Mouse (Mus musculus) CH12.LX (cell line): Measurements from ENCODE around the gene Chpf2. TPM values are rescaled to one million over a fixed set of nuclear protein-coding genes. Genes with fewer than 3 reads are reported as not detected.

Experiments used
- DNase-seq: peaks from one replicate; pipeline ENCODE4 v3.0.0-alpha.2; 2013; ENCODE audit errors: extremely low read depth
- H3K27ac ChIP-seq: 2 replicates; pipeline ENCODE4 v1.5.1; 2012; ENCODE audit warnings: low read depth, mild to moderate bottlenecking, control low read depth, moderate library complexity; ENCODE audit not compliant: insufficient read depth
- H3K27me3 ChIP-seq: replicated peaks from 2 replicates; pipeline ENCODE3; 2012; ENCODE audit warnings: inconsistent platforms
- H3K36me3 ChIP-seq, 2 experiments: replicated peaks in 1 of 2; 2 replicates each; pipeline versions ENCODE3 to v1.6.1; 2012; ENCODE audit warnings: inconsistent platforms in 1 of 2, low read length in 1 of 2, mild to moderate bottlenecking in 1 of 2, mixed read lengths in 1 of 2, moderate library complexity in 1 of 2; ENCODE audit not compliant: control insufficient read depth in 1 of 2, insufficient read depth in 1 of 2
- H3K4me1 ChIP-seq, 2 experiments: 2 replicates each; pipeline ENCODE4 v1.6.1; 2012; ENCODE audit warnings: inconsistent platforms in 1 of 2, moderate library complexity in 1 of 2; ENCODE audit not compliant: insufficient read depth in 2 of 2, control insufficient read depth in 1 of 2
- H3K4me2 ChIP-seq: 2 replicates; pipeline ENCODE4 v1.6.1; 2012; ENCODE audit warnings: low read depth, mild to moderate bottlenecking, control low read depth; ENCODE audit not compliant: poor library complexity, insufficient read depth, severe bottlenecking
- H3K4me3 ChIP-seq, 3 experiments: fragments of 150-350 bp in 1 of 3; sonication (generic) in 1 of 3; replicated peaks in 1 of 3; 2 replicates each; pipeline versions ENCODE3 to v1.5.1; 2011 to 2012; ENCODE audit warnings: low read depth in 2 of 3, low read length in 2 of 3, mild to moderate bottlenecking in 2 of 3, moderate library complexity in 2 of 3, control low read depth in 1 of 3, improper control_type of control experiment in 1 of 3, inconsistent platforms in 1 of 3, mixed read lengths in 1 of 3; ENCODE audit not compliant: poor library complexity in 1 of 3
- H3K79me2 ChIP-seq: replicated peaks from 2 replicates; pipeline ENCODE4 v1.6.1; 2012; ENCODE audit warnings: mild to moderate bottlenecking, moderate library complexity; ENCODE audit not compliant: control insufficient read depth, poor library complexity, insufficient read depth, severe bottlenecking; ENCODE audit errors: extremely low read depth
- H3K9ac ChIP-seq: 2 replicates; pipeline ENCODE4 v1.6.1; 2012; ENCODE audit warnings: low read depth, mild to moderate bottlenecking, control low read depth, moderate library complexity; ENCODE audit not compliant: insufficient read depth
- H3K9me3 ChIP-seq: replicated peaks from 2 replicates; pipeline ENCODE3; 2012; ENCODE audit warnings: low read length, inconsistent platforms, mixed read lengths
- E2F4 ChIP-seq: IDR thresholded peaks from 2 replicates; pipeline ENCODE4 v1.6.1; 2011; ENCODE audit warnings: low read depth, low read length, improper control_type of control experiment; ENCODE audit not compliant: insufficient replicate concordance
- JUND ChIP-seq: conservative IDR thresholded peaks from 2 replicates; pipeline ENCODE4 v1.6.1; 2011; ENCODE audit warnings: low read depth, low read length, improper control_type of control experiment
- MAZ ChIP-seq: IDR thresholded peaks from 2 replicates; pipeline ENCODE4 v1.6.1; 2012; ENCODE audit warnings: low read depth, mild to moderate bottlenecking, inconsistent platforms, low read length, improper control_type of control experiment, moderate library complexity
- MYC ChIP-seq: IDR thresholded peaks from 2 replicates; pipeline ENCODE4 v1.6.1; 2011; ENCODE audit warnings: low read depth, mild to moderate bottlenecking, improper control_type of control experiment, low read length
- NELFE ChIP-seq: IDR thresholded peaks from 2 replicates; pipeline ENCODE4 v1.6.1; 2011; ENCODE audit warnings: low read depth, low read length, improper control_type of control experiment
- NRF1 ChIP-seq: IDR thresholded peaks from 2 replicates; pipeline ENCODE4 v1.6.1; 2014; ENCODE audit warnings: low read depth, mild to moderate bottlenecking, inconsistent platforms, low read length, improper control_type of control experiment, moderate library complexity
- POLR2AphosphoS2 ChIP-seq: IDR thresholded peaks from 2 replicates; pipeline ENCODE4 v1.6.1; 2011; ENCODE audit warnings: low read depth, low read length, improper control_type of control experiment
- USF1 ChIP-seq: IDR thresholded peaks from 2 replicates; pipeline ENCODE4 v1.6.1; 2014; ENCODE audit warnings: low read depth, mild to moderate bottlenecking, inconsistent platforms, low read length, improper control_type of control experiment
- dilution Hi-C: fragments of 300-500 bp; cut with MboI; formaldehyde crosslinking; loops from 2 replicates; pipeline ENCODE4 v1.14.3; 2020; ENCODE audit warnings: low sequenced_read_pairs; ENCODE audit not compliant: extremely low pct_unique_long_range_greater_than_20kb, extremely low pct_ligation_motif_present
- in situ Hi-C: fragments of 300-500 bp; cut with MboI; formaldehyde crosslinking; loops from 3 replicates; pipeline ENCODE4 v1.14.3; 2019; ENCODE audit warnings: low sequenced_read_pairs, low pct_ligation_motif_present, low pct_unique_long_range_greater_than_20kb, mixed read lengths
- polyA plus RNA-seq: library from polyadenylated mRNA; unstranded; fragments of >175 nt; gene quantifications from 2 replicates; pipeline ENCODE4 v1.2.1, GENCODE M21; 2012; ENCODE audit warnings: low read depth; ENCODE audit not compliant: insufficient read length
- total RNA-seq, 2 experiments: library from RNA; depleted of rRNA; stranded (reverse); fragments of 300-350 nt in 1 of 2; fragments of >200 nt in 1 of 2; gene quantifications; 2 replicates each; pipeline ENCODE4 v1.2.3; 2012 to 2014

Chpf2 gene
- total and polyA plus RNA-seq, 3 experiments: 11.2 to 22.8 (median 20.4) TPM

DNA sequence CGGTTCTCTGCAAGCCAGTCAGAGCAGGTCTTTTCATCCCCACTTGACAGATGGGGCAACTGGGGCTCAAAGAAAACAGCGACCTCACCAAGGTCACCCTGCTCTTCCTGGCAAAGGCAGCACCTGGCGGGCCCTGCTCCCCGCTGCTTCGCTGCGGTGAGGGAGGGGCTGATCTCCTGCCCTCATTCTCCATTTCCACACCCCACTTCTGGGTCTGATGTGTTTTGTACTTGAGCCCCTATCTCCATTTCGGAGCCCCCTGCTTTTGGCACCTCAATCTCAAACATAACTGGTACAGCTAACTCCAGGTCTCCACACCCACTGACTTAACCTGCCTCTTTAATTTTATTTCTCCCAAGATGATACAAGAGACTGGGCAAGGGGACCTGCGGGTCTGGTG lies 12.6 kb downstream of the Chpf2 start:
- Histone ChIP-seq H3K4me1 (peaks cover 7 to 20% of the 10 kb centered on the region in 2 experiments; a peak in 3 of 4 replicates), H3K36me3 (peaks cover 10 to 24% of the 10 kb centered on the region in 2 experiments), H3K4me3 (no peak overlapping the region), H3K4me2 (no peak overlapping the region), H3K9ac (no peak overlapping the region), H3K79me2 (no peaks in the 10 kb centered on the region), H3K9me3 (peaks cover 3% of the 10 kb centered on the region), H3K27ac (no peak overlapping the region), H3K27me3 (peaks cover 57% of the 10 kb centered on the region)
- dilution Hi-C loops (no loop called here), in situ Hi-C loops (no loop called here)
- DNase-seq: no peak
- TF ChIP-seq MYC (no peak), JUND (no peak), E2F4 (no peak)

DNA sequence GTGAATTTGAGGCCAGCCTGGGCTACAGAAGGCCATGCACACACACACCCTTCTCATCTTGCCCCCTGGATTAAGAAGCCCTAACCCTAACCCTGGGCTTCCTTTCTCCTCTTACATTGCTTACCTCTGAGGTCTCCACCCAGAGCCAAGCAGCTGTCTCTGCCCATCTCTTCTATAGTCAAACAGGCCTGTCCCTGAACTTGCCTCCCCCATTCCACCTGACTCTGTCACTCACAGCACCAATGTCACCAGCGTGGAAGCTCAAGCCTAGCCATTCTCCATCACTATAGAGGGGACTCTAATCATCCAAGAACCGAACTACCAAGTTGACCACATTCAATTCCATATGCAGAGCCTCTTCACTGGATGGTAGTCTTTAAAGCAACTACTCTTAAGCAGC lies 13.7 kb downstream of the Chpf2 start:
- TF ChIP-seq POLR2AphosphoS2 (no peak), NELFE (no peak), NRF1 (no peak), USF1 (no peak)
- TF ChIP-seq, all 38 proteins: peak for 0
- Histone ChIP-seq H3K79me2 (no peaks in the 10 kb centered on the region), H3K27ac (no peak overlapping the region), H3K9me3 (peaks cover 3% of the 10 kb centered on the region), H3K36me3 (peaks cover under 1 to 13% of the 10 kb centered on the region in 2 experiments), H3K4me2 (no peak overlapping the region), H3K4me1 (peaks cover 7 to 20% of the 10 kb centered on the region in 2 experiments; a peak in 3 of 4 replicates), H3K4me3 (no peak overlapping the region), H3K27me3 (peaks cover 67% of the 10 kb centered on the region), H3K9ac (no peak overlapping the region)
- dilution Hi-C loops: no loop called here
- in situ Hi-C loops: no loop called here
- DNase-seq: no peak

DNA sequence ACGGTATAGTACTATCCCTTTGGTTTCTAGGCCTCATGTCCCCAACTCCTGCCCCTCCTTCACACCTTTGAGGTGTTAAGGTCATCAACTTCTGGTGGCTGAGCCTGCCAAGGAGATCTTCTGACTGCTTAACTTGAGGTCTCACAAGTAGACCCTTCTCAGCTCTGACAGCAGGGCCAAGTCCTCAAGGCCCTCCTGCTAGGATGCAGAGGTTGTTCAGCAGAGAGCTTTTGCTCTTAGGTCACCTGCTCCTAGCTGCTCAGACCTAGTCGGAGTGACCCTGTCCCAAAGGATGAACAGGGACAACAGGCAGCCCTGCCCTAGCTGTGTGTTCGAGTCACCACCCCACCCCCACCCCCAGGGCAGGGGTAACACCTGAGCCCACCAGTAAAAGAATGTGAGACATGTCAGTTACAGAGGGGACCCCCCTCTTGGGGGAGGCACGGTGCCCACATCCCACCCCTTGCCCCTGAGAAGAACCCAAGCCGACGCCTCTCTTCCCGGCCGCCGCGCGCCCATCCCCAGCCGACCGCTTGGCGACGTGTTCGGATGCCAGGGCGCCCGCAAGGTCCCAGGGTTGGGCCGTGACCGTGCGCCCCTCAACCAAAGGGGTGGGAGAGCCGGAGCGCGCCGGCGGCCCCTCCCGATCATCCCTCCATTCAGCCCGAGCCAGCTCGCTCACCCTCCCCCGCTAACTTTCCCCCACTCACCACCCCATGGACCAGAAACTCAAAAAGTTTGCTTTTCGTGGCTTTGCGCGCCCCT lies 14.7 kb downstream of the Chpf2 start:
- Histone ChIP-seq H3K9me3 (peaks cover 3% of the 10 kb centered on the region), H3K27me3 (peaks cover 75% of the 10 kb centered on the region), H3K79me2 (no peaks in the 10 kb centered on the region), H3K4me3 (no peak overlapping the region), H3K9ac (no peak overlapping the region), H3K4me1 (peaks cover 7 to 17% of the 10 kb centered on the region in 2 experiments; a peak in 3 of 4 replicates), H3K36me3 (peaks cover 0 to 3% of the 10 kb centered on the region in 2 experiments), H3K27ac (no peak overlapping the region), H3K4me2 (peak overlapping the region; percentile 24; the same call in 1 of the 2 replicates)
- in situ Hi-C loops (no loop called here), dilution Hi-C loops (no loop called here)
- no peak for DNase-seq
- TF ChIP-seq NRF1 (no peak), MAZ (no peak)
